Mouse (Mus musculus) E14TG2a.4 (cell line): ENCODE data around the gene Zfp764.

Source experiments
- CTCF ChIP-seq: conservative IDR thresholded peaks from 2 replicates; pipeline ENCODE4 v1.5.1; 2014; ENCODE audit warnings: low read length
- POU5F1 ChIP-seq: IDR thresholded peaks from 2 replicates; pipeline ENCODE4 v1.6.1; 2014; ENCODE audit warnings: low read length, borderline replicate concordance

- TF ChIP-seq CTCF (no peak), POU5F1 (no peak)
Observed at GRCm38 (mm10) chr7:127411418-127411817, 4.8 kb upstream of the Zfp764 start.
